In the genomic region with DNA sequence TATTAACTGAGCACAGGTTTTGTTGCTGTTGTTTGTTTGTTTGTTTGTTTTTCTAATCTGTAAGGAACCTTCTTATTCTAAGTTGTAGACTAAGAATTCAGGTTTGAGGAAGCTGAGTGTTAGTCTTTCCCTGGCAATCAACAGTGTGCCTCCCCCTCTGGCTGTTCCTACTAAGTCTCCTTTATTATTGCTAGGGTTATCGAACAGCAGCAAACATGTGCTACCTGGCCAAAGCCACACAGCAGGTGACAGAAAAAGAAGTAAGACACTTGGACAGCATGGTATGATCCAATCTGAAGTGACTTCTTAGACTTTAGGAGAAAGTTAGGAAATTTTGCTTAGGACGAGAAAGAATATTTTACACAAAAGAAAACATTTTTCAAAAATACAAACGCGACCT, we compare ENCODE assay signal across 13 mouse cellular contexts.
A peak's percentile ranks its signal among the peaks of the same experiment; 100 is the strongest.
DNase-seq lines count a peak whose midpoint lies in the region; ATAC-seq and TF ChIP-seq lines count a peak whose summit lies in the region.
"Had no signal": no experiment of that assay in that cellular context is flagged by ENCODE, and none has a peak within 500 bp of the region (broad histone marks: within the 10 kb centered on the region; RNA-seq: fewer than 3 reads in every experiment).

No protein-coding gene starts in this region.

- H3K27me3 ChIP-seq in heart, embryonic 13.5 days (replicated peaks), result no peaks in the 10 kb centered on the region
- H3K27me3 ChIP-seq in lung, embryonic 14.5 days (ENCODE audit: insufficient read depth, low read length), result no peaks in the 10 kb centered on the region
- 0 out of 2 replicates have a peak, but pooled peaks cover 4% of the 10 kb centered on the region for H3K27me3 ChIP-seq in hindbrain, postnatal 0 days (ENCODE audit: insufficient read depth, low read length)
- H3K27me3 ChIP-seq in neural tube, embryonic 13.5 days, result peaks cover 89% of the 10 kb centered on the region
- H3K27me3 ChIP-seq: stomach, embryonic 15.5 days had no signal

- H3K27ac ChIP-seq in heart, embryonic 13.5 days (replicated peaks), result no peak overlapping the region
- H3K27ac ChIP-seq in lung, embryonic 14.5 days (ENCODE audit: low read depth), result no peak overlapping the region
- no peak overlapping the region for H3K27ac ChIP-seq in hindbrain, postnatal 0 days
- no peak overlapping the region for H3K27ac ChIP-seq in neural tube, embryonic 13.5 days (replicated peaks)
- H3K27ac ChIP-seq: kidney, postnatal 0 days; liver, embryonic 14.5 days; stomach, embryonic 15.5 days had no signal

- H3K9ac ChIP-seq in heart, embryonic 13.5 days, result no peak overlapping the region
- H3K9ac ChIP-seq in lung, embryonic 14.5 days, result no peak overlapping the region
- H3K9ac ChIP-seq in hindbrain, postnatal 0 days (replicated peaks; ENCODE audit: low read length), result no peak overlapping the region
- H3K9ac ChIP-seq in neural tube, embryonic 13.5 days, result no peak overlapping the region
- H3K9ac ChIP-seq: liver, embryonic 14.5 days; stomach, embryonic 15.5 days had no signal

- DNase-seq in heart, postnatal 25 days (ENCODE audit: low spot score), result no peak
- no peak for DNase-seq in lung, embryonic 14.5 days
- no peak for DNase-seq in lung, postnatal 14 days
- no peak for DNase-seq in hindbrain, postnatal 0 days (ENCODE audit: low spot score)
- no peak for DNase-seq in urinary bladder, postnatal 36 days (ENCODE audit: low spot score in 2 of 2)
- DNase-seq: gastrocnemius, postnatal 36 days; thymus, postnatal 4 days had no signal

- H3K4me3 ChIP-seq in heart, embryonic 13.5 days, result no peak overlapping the region
- no peak overlapping the region for H3K4me3 ChIP-seq in lung, embryonic 14.5 days (ENCODE audit: low read depth, low read length)
- no peak overlapping the region for H3K4me3 ChIP-seq in hindbrain, postnatal 0 days (ENCODE audit: low read length)
- no peak overlapping the region for H3K4me3 ChIP-seq in neural tube, embryonic 13.5 days
- H3K4me3 ChIP-seq: stomach, embryonic 15.5 days had no signal

- no peaks in the 10 kb centered on the region for H3K9me3 ChIP-seq in heart, embryonic 13.5 days
- no peaks in the 10 kb centered on the region; the same call in 1 of the 2 replicates for H3K9me3 ChIP-seq in lung, embryonic 14.5 days (ENCODE audit: low read depth, low read length)
- H3K9me3 ChIP-seq in hindbrain, postnatal 0 days (ENCODE audit: low read length), result no peaks in the 10 kb centered on the region
- no peaks in the 10 kb centered on the region for H3K9me3 ChIP-seq in neural tube, embryonic 13.5 days
- H3K9me3 ChIP-seq: stomach, embryonic 15.5 days had no signal

- intact Hi-C loops in heart, postnatal 25 days (cut with DNase I), result no loop called here

- H3K4me2 ChIP-seq in heart, embryonic 13.5 days, result peak overlapping the region; percentile 47; the same call in 1 of the 2 replicates
- peak overlapping the region; percentile 37 for H3K4me2 ChIP-seq in lung, embryonic 14.5 days
- peak overlapping the region; percentile 45 for H3K4me2 ChIP-seq in hindbrain, postnatal 0 days (ENCODE audit: low read depth, low read length)
- H3K4me2 ChIP-seq in neural tube, embryonic 13.5 days, result peak overlapping the region; percentile 42; the same call in 1 of the 2 replicates

- no peaks in the 10 kb centered on the region for H3K36me3 ChIP-seq in heart, embryonic 13.5 days
- no peaks in the 10 kb centered on the region for H3K36me3 ChIP-seq in lung, embryonic 14.5 days (ENCODE audit: insufficient read depth)
- no peaks in the 10 kb centered on the region for H3K36me3 ChIP-seq in hindbrain, postnatal 0 days (ENCODE audit: insufficient read depth, low read length)
- no peaks in the 10 kb centered on the region for H3K36me3 ChIP-seq in neural tube, embryonic 13.5 days
- H3K36me3 ChIP-seq: stomach, embryonic 15.5 days had no signal

- no peak for ATAC-seq in heart, embryonic 13.5 days (ENCODE audit: extremely low read depth, insufficient number of reproducible peaks, low FRiP score, low TSS enrichment)
- ATAC-seq in lung, embryonic 14.5 days (ENCODE audit: insufficient read depth), result no peak
- ATAC-seq in hindbrain, postnatal 0 days, result 0 out of 2 replicates have a peak, but pooled peaks have one; percentile 13
- ATAC-seq in neural tube, embryonic 13.5 days (ENCODE audit: low read depth), result 0 out of 2 replicates have a peak, but pooled peaks have one; percentile 46
- no peak for ATAC-seq in frontal cortex, adult (ENCODE audit: low TSS enrichment)

- peaks cover 3% of the 10 kb centered on the region; the same call in 1 of the 2 replicates for H3K4me1 ChIP-seq in heart, embryonic 13.5 days
- H3K4me1 ChIP-seq in lung, embryonic 14.5 days (ENCODE audit: insufficient read depth), result no peaks in the 10 kb centered on the region
- H3K4me1 ChIP-seq in hindbrain, postnatal 0 days (ENCODE audit: insufficient read depth, low read length), result no peaks in the 10 kb centered on the region; the same call in 1 of the 2 replicates
- H3K4me1 ChIP-seq in neural tube, embryonic 13.5 days (replicated peaks), result peaks cover 11% of the 10 kb centered on the region

- 64% methylated on average over 4 of the region's 4 CpGs for WGBS in heart, embryonic 13.5 days
- WGBS in lung, embryonic 14.5 days, result 63% methylated on average over 4 of the region's 4 CpGs
- WGBS in hindbrain, postnatal 0 days, result 44% methylated on average over 4 of the region's 4 CpGs
- WGBS in neural tube, embryonic 13.5 days, result 63% methylated on average over 4 of the region's 4 CpGs

- TF ChIP-seq CTCF in lung, embryonic 14.5 days (IDR thresholded peaks at IDR 0.05; ENCODE audit: low read depth), result no peak
- TF ChIP-seq CTCF in hindbrain, postnatal 0 days (IDR thresholded peaks at IDR 0.05; ENCODE audit: low read depth), result no peak

Comparison
In these comparisons a context has a peak if more than half of its experiments do, and no peak if none do; other contexts are left out.
1. ATAC-seq: peak in hindbrain, postnatal 0 days (single experiment) and neural tube, embryonic 13.5 days (single experiment); none in heart, embryonic 13.5 days (single experiment), lung, embryonic 14.5 days (single experiment) and frontal cortex, adult (single experiment).
2. Peak in every context shown above with its lines, with median percentiles within 50 percentile points of each other: H3K4me2 ChIP-seq.